Mouse (Mus musculus): ENCODE data around the gene Morn3. TPM values are rescaled to one million over a fixed set of nuclear protein-coding genes. Genes with fewer than 3 reads are reported as not detected.

Morn3 gene
- total RNA-seq, 2 experiments from 2014 or later: not detected

DNA sequence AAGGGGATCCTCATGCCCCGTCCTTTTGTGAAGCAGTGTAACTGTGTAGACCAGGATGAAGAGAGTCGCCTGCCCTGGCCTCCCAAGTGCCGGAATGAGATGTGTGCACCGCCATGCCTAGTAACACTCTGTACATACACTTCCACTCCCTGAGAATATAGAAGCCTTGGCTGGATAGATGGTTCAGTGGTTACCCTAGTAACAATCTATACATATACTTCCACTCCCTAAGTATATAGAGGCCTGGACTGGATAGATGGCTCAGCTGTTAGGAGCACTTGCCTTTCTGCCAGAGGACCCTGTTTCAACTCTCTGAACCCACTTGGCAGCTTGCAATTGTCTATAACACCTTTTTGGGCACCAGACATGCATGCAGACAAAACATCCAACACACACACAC, 11.7 kb downstream of the Morn3 start:
- DNase-seq: no peak
- Histone ChIP-seq H3K27ac (no peak overlapping the region), H3K4me3 (no peak overlapping the region)
- intact Hi-C loops (cut with DNase I): no loop called here
- no peak for TF ChIP-seq CTCF (IDR thresholded peaks at IDR 0.05)

DNA sequence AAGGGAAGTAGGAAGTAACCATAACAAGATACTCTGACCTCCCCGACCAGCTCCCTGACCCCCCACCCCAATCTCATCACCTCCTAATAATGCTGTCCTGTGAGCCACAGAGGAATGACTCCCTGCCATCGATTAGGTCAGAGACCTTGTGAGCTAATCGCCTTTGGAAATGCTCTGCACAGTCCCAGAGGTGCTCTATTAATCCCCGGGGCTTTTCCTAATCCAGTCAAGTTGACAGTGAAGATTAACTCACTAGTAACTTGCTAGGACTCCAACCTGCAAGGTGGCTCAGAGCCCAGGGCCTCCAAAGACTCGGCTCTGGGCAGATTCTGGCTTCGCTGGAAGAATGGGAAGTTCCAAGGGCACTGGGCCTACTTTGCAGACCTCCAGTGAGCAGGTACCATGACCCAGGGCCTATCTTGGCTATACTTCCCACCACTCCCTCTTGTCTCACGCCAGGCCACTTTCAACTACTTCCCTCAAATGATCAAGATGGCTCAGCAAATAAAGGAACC, 13.1 kb downstream of the Morn3 start:
- intact Hi-C loops (cut with DNase I): no loop called here
- Histone ChIP-seq H3K4me3 (no peak overlapping the region), H3K27ac (no peak overlapping the region)
- TF ChIP-seq CTCF (IDR thresholded peaks at IDR 0.05): no peak
- DNase-seq: no peak

DNA sequence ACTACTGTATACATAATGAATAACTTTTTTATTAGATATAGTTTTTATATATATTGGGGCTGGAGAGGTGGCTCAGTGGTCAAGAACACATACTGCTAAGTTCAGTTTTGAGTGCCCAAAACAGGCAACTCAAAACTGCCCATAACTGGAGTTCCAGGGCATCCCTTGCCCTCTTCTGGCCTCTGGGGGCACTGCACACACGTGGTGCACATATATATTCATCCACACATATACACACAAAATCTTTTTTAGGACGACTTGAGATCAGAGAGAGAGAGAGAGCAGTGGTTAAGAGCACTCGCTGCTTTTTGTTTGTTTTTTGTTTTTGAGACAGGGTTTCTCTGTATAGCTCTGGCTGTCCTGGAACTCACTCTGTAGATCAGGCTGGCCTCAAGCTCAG, 15.5 kb downstream of the Morn3 start:
- H3K27ac ChIP-seq: no peak overlapping the region
- TF ChIP-seq CTCF (IDR thresholded peaks at IDR 0.05): peak; percentile 12; the same call in 1 of the 2 replicates
- no peak for DNase-seq
- H3K4me3 ChIP-seq: no peak overlapping the region
- intact Hi-C loops (cut with DNase I): no loop called here

DNA sequence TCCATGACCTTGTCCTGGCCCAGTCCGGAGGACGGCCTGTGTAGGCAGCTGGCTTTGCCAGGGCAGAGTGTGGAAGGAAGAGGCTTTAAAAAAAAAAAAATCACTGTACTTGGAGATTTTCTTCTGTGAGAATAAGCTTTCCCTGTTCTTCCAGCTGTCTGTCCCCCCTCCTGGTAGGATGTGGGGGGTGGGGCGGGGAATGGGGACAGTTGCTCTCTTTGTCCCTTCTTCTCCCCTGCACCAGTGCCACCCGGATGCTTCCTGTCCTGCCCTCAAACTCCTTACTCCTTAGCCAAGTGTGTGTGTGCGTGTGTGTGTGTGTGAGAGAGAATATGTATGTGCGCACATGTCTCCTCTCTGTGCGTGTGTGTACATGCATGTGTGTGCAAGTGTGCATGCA, 17.1 kb downstream of the Morn3 start:
- Histone ChIP-seq H3K4me3 (no peak overlapping the region), H3K27ac (peak overlapping the region; percentile 56)
- no peak for TF ChIP-seq CTCF (IDR thresholded peaks at IDR 0.05)
- no peak for DNase-seq
- intact Hi-C loops (cut with DNase I): no loop called here

DNA sequence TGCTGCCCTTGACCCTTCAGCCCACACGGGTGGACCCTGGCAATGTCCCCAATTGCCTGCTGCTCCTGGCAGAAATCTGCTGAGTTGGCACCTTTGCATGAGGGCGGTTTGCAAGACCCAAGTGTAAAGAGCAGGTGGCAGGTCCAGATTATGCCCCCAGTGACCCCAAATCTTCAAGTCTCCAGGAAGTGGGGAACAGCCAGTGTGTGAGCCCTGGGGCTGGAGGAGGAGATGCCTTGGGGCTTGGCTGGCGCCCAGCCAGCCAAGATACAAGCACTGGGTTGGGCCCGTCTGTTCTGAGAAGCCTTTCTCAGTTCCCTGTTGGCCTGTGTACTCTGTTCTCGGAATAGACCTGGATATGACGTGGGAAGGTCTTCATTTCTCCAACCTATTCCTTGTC, 19.4 kb downstream of the Morn3 start:
- DNase-seq: no peak
- intact Hi-C loops (cut with DNase I): no loop called here
- Histone ChIP-seq H3K27ac (peak overlapping the region; percentile 94), H3K4me3 (no peak overlapping the region)
- TF ChIP-seq CTCF (IDR thresholded peaks at IDR 0.05): no peak

DNA sequence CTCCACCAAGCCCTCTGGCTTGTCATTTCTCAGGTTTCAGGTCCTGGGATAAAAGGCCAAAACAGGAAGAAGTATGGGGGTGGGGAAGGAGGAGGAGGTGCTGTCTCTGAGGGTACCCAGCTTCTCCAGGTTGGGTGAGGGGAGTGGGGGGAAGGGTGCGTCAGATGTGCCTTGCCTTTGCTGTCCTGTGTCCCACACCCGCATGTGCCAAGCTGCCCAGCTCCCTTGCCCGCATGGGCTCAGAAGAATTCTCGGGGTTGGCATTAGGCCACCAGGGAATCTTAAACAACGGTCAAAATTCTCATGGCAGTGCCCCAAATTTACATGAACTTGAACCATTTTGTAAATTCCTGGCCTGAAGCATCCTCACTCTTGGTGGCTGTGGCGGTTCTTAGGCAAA, 20.4 kb downstream of the Morn3 start:
- peak; percentile 52 for DNase-seq
- no peak for TF ChIP-seq CTCF (IDR thresholded peaks at IDR 0.05)
- Histone ChIP-seq H3K4me3 (peak overlapping the region; percentile 30), H3K27ac (peak overlapping the region; percentile 94)
- intact Hi-C loops (cut with DNase I): no loop called here

DNA sequence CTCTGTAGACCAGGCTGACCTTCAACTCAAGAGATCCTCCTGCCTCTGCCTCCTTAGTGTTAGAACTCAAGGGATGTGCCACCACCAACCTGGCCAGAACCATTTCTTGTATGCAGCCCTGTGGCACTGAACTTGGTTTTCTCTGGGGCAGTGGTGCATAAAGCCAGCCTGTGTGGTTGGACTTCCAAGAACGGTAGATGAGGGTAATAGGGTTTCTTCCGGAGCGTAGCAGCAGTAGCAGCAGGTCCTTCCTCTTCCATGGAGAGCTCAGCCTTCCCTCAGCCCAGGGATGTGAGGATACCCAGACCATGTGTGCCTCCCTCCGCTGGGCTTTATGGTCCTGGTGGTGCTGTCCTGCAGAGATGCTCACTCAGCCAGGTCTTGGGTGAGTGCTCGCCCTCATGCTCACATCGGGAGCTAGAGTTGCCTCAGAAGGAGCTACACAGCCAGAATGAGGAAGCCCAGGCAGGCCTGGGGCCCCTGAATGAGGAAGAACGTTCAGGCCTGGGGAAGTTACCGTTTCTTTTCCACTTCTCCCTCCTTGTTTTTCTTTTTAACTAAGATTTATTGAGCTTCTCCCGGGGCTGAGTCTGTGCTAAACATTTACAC, 21.7 kb downstream of the Morn3 start:
- no peak for TF ChIP-seq CTCF (IDR thresholded peaks at IDR 0.05)
- Histone ChIP-seq H3K27ac (peak overlapping the region; percentile 94), H3K4me3 (peak overlapping the region; percentile 34)
- DNase-seq: no peak
- intact Hi-C loops (cut with DNase I): no loop called here

DNA sequence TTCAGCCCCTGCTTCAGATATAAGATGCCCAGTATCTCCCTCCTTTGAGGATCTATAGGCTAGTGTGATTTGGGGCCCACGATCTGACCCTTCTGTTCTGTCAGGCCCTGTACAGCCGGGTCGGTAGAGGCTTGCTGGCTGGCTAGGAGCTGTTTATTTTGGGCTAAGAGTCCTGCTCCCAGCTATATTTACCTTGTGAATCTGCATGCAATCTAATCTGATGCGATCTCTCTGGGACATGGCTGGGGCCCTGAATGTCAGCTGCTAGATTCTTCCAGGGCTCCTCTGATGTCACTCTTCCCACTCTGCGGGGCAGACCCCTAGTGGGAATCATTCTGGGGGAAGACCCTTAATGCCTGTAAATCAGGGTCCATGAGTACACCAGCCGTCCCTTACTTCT, 22.5 kb downstream of the Morn3 start:
- TF ChIP-seq CTCF (IDR thresholded peaks at IDR 0.05): no peak
- intact Hi-C loops (cut with DNase I): no loop called here
- Histone ChIP-seq H3K4me3 (peak overlapping the region; percentile 4; the same call in 1 of the 2 replicates), H3K27ac (peak overlapping the region; percentile 94)
- peak; percentile 74 for DNase-seq

DNA sequence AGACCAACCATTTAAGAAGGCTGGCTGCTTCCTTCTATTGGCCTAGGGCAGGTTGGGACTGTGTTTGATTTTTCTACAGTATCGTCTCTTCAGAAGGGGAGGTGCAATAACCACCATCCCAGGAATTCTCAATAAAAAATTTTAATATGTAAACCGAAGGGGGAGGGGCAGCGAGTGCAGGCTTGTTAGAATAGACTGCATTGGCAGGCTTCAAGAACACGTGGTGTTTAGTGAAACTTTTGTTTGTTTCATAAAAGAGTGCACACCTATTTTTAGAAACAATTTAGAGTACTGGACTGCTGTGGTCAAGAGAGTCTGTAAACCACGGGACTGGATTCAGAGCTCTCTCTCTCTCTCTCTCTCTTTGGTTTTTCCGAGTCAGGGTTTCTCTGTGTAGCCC, 23.8 kb downstream of the Morn3 start:
- intact Hi-C loops (cut with DNase I): no loop called here
- peak overlapping the region; percentile 94 for H3K27ac ChIP-seq
- TF ChIP-seq CTCF (IDR thresholded peaks at IDR 0.05): no peak

DNA sequence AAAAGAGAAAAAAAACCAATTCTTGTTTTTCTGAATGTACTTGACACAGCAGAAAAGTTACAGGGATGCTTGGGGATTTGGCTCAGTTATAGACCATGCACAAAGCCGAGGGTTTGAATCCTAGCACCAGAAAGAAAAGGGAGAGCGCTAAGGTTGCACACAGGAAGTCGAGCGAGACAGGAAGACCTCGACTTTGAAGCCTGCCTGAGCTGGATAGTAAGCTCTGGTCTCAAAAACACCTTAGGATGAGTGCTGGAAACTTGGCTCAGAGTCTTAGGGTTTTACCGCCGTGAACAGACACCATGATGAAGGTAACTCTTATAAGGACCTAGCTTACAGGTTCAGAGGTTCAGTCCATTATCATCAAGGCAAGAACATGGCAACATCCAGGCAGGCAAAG, 25.4 kb downstream of the Morn3 start:
- DNase-seq: no peak
- peak overlapping the region; percentile 94; the same call in 1 of the 2 replicates for H3K27ac ChIP-seq

More for the DNA sequence above, 23.8 kb downstream of the Morn3 start:
- no peak overlapping the region for H3K4me3 ChIP-seq
- no peak for DNase-seq

DNA sequence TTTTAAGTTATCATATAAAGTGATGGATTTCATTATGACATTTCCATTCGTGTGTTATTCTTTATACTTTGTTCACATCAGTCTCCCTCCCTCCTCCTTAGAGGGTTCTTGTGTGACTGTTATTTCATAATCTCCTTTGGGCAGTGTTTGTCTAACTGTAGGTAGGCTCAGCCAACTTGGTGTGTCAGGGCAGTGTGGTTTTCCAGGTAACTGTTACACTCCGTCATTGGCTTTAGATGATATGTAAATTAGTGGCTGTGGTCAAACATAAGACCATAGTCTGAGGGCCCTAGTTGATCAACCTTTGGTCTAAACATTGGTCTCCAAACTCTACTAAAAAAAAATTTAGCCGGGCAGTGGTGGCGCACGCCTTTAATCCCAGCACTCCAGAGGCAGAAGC, 26.4 kb downstream of the Morn3 start:
- intact Hi-C loops (cut with DNase I): no loop called here
- TF ChIP-seq CTCF (IDR thresholded peaks at IDR 0.05): no peak
- Histone ChIP-seq H3K4me3 (no peak overlapping the region), H3K27ac (peak overlapping the region; percentile 98)
- no peak for DNase-seq

More for the DNA sequence above, 25.4 kb downstream of the Morn3 start:
- TF ChIP-seq CTCF (IDR thresholded peaks at IDR 0.05): no peak
- H3K4me3 ChIP-seq: no peak overlapping the region
- intact Hi-C loops (cut with DNase I): no loop called here

DNA sequence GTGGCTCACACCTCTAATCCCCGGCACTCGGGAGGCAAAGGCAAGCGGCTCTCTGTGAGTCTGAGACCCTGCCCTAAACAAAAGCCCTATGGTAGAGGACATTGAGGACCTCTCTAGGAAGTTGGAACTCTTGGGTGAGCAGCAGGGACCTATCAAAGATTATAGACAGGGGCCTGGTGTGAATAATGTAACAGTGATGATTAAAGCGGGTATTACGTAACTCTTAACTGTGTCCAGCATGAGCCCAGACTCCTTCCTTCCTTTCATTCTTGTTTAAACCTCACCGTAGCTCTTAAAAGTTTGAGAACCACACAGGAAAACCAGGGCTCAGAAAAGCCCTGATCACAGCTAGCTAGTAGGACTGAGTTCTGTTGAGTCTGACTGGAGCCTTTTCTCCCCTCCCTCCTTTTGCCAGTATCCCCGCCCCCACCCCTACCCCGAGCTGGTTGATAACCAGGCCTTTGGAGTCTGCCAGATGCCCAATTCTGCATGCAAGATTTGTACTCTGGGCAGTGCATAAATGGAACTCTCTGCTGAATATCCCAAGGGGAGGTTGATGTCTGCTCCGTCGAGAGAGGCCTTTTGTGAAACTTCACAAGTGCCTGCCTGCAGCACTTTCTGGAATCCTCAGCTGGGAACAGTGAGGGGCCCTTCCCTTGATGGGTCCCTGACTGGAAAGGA, 27.3 kb downstream of the Morn3 start:
- TF ChIP-seq CTCF (IDR thresholded peaks at IDR 0.05): no peak
- intact Hi-C loops (cut with DNase I): no loop called here
- no peak for DNase-seq
- H3K4me3 ChIP-seq: peak overlapping the region; percentile 91
- peak overlapping the region; percentile 98 for H3K27ac ChIP-seq

DNA sequence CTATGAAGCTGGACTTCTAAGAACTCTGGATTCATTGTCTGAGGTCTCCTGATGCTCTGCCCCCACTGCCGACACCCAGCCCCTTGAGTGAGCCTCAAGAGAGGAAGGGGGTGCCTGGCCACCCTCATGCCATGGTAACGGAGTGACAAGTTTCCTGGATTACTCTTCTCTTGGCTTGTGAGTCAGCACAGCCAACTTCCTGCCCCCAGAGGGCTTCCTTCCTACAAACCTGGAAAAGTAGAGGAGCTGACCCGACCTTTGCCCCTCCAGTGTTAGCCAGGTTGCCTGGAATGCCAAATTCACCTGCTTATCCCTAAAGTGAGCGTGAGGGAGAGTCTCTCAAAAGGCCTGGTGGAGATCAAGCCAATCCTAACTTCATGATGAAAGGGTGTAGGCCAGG, 29.3 kb downstream of the Morn3 start:
- no peak for DNase-seq
- intact Hi-C loops (cut with DNase I): no loop called here
- no peak for TF ChIP-seq CTCF (IDR thresholded peaks at IDR 0.05)
- peak overlapping the region; percentile 98 for H3K27ac ChIP-seq
- H3K4me3 ChIP-seq: peak overlapping the region; percentile 91
